Mouse (Mus musculus): ENCODE results near the gene Bag3. TPM values are rescaled to one million over a fixed set of nuclear protein-coding genes. Genes with fewer than 3 reads are reported as not detected.

Gene Bag3
- polyA plus RNA-seq, 1 experiment from 2014 or later, result 13.6 TPM

DNA sequence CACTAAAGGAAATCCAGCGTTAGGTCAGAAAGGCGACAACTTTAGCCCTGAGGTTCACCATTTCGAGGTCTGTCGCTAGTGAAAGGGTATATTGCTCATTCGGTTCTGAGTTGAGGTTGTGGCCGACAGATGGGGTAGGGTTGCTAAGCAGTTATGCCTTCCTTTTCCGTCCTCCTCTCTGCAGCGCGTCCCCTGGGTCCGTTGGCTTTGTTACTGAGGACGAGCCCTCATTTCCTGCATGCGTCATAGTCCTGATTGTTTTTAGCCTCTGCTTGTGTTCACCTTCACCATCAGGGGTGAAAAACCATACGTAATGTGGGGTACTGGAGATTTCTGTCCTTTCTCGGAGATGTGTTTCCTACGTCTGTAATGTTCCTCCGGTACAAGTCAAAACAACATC is 17.3 kb downstream of the Bag3 start:
- Histone ChIP-seq H3K4me3 (ENCODE audit: low read depth, low read length) (no peak overlapping the region), H3K27ac (ENCODE audit: low read depth) (peak overlapping the region; percentile 40; the same call in 1 of the 2 replicates), H3K27me3 (replicated peaks; ENCODE audit: control insufficient read depth, insufficient read depth, low read length) (no peaks in the 10 kb centered on the region), H3K9ac (ENCODE audit: low read length) (no peak overlapping the region), H3K36me3 (ENCODE audit: control insufficient read depth, insufficient read depth, low read length) (peaks cover 44% of the 10 kb centered on the region), H3K9me3 (ENCODE audit: control insufficient read depth, low read length) (no peaks in the 10 kb centered on the region), H3K4me1 (replicated peaks; ENCODE audit: control insufficient read depth, insufficient read depth, low read length) (peaks cover 4% of the 10 kb centered on the region), H3K4me2 (ENCODE audit: low read length) (no peak overlapping the region)
- 88% methylated on average over 16 of the region's 16 CpGs for WGBS
- ATAC-seq (replicated peaks; ENCODE audit: low FRiP score, low TSS enrichment, low read depth) (no peak), DNase-seq (ENCODE audit: low spot score) (no peak)

DNA sequence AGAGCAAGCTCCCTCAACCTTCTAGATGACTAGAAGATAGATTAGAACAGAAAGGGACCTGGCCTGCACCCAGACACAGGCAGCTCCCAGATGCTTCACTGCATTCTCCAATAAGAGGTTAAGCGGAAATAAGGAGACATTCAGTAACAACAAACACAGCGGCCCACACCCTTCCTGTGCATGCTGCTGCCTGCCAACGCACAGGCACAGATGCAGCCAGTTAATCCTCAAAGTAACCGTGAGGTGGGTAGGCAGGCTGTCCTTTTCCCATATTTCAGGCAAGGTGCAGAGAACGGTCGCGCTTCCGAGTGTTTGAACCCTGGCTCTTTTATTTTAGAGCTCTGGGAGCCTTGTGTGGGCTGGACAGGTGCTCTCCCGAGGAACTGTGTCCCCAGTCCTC is 17.8 kb downstream of the Bag3 start:
- H3K4me2 ChIP-seq (ENCODE audit: low read length), result no peak overlapping the region
- H3K9me3 ChIP-seq (ENCODE audit: control insufficient read depth, low read length), result no peaks in the 10 kb centered on the region
- H3K27me3 ChIP-seq (replicated peaks; ENCODE audit: control insufficient read depth, insufficient read depth, low read length), result no peaks in the 10 kb centered on the region
- WGBS, result 76% methylated on average over 9 of the region's 9 CpGs
- no peak overlapping the region for H3K4me3 ChIP-seq (ENCODE audit: low read depth, low read length)
- DNase-seq (ENCODE audit: low spot score) (no peak), ATAC-seq (replicated peaks; ENCODE audit: low FRiP score, low TSS enrichment, low read depth) (no peak)
- H3K36me3 ChIP-seq (ENCODE audit: control insufficient read depth, insufficient read depth, low read length), result peaks cover 48% of the 10 kb centered on the region
- no peak overlapping the region for H3K9ac ChIP-seq (ENCODE audit: low read length)
- peak overlapping the region; percentile 40; the same call in 1 of the 2 replicates for H3K27ac ChIP-seq (ENCODE audit: low read depth)
- peaks cover 3% of the 10 kb centered on the region for H3K4me1 ChIP-seq (replicated peaks; ENCODE audit: control insufficient read depth, insufficient read depth, low read length)

DNA sequence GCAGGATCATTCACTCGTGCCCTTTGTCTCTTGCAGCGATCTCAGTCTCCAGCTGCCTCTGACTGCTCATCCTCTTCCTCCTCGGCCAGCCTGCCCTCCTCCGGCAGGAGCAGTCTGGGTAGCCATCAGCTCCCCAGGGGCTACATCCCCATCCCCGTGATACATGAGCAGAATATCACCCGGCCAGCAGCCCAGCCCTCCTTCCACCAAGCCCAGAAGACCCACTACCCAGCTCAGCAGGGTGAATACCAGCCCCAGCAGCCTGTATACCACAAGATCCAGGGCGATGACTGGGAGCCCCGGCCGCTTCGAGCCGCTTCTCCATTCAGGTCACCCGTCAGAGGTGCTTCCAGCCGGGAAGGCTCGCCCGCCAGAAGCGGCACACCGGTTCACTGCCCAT is 18.4 kb downstream of the Bag3 start:
- no peak overlapping the region for H3K27ac ChIP-seq (ENCODE audit: low read depth)
- no peaks in the 10 kb centered on the region for H3K9me3 ChIP-seq (ENCODE audit: control insufficient read depth, low read length)
- H3K9ac ChIP-seq (ENCODE audit: low read length), result no peak overlapping the region
- WGBS, result 83% methylated on average over 17 of the region's 17 CpGs
- H3K27me3 ChIP-seq (replicated peaks; ENCODE audit: control insufficient read depth, insufficient read depth, low read length), result no peaks in the 10 kb centered on the region
- H3K4me3 ChIP-seq (ENCODE audit: low read depth, low read length), result no peak overlapping the region
- H3K4me1 ChIP-seq (replicated peaks; ENCODE audit: control insufficient read depth, insufficient read depth, low read length), result peaks cover 3% of the 10 kb centered on the region
- ATAC-seq (replicated peaks; ENCODE audit: low FRiP score, low TSS enrichment, low read depth) (no peak), DNase-seq (ENCODE audit: low spot score) (no peak)
- no peak overlapping the region for H3K4me2 ChIP-seq (ENCODE audit: low read length)
- peaks cover 54% of the 10 kb centered on the region for H3K36me3 ChIP-seq (ENCODE audit: control insufficient read depth, insufficient read depth, low read length)

DNA sequence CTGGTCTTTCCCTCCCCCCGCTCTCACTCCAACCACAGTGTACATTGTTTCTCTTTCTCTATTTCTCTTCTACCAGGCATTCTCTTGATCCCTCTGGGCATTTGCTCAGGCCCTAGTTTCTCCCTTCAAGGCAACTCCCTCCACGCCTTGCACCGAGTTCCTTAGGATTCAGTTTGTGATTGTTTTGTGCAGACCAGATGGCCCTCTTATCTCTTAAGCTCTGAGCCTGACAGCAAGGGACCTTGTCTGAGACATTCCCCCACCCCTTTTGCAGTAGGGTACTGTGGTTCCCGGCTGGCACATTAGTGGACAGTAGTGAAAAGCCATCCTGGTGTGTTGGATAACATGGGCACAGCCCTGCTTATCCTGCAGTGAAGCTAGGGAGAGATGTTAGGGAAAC is 19.1 kb downstream of the Bag3 start:
- DNase-seq (ENCODE audit: low spot score), result no peak
- no peak overlapping the region for H3K9ac ChIP-seq (ENCODE audit: low read length)
- H3K9me3 ChIP-seq (ENCODE audit: control insufficient read depth, low read length), result no peaks in the 10 kb centered on the region
- no peak for ATAC-seq (replicated peaks; ENCODE audit: low FRiP score, low TSS enrichment, low read depth)
- peaks cover 3% of the 10 kb centered on the region for H3K4me1 ChIP-seq (replicated peaks; ENCODE audit: control insufficient read depth, insufficient read depth, low read length)
- WGBS, result 55% methylated on average over 4 of the region's 4 CpGs
- peaks cover 59% of the 10 kb centered on the region for H3K36me3 ChIP-seq (ENCODE audit: control insufficient read depth, insufficient read depth, low read length)
- no peaks in the 10 kb centered on the region for H3K27me3 ChIP-seq (replicated peaks; ENCODE audit: control insufficient read depth, insufficient read depth, low read length)
- H3K4me2 ChIP-seq (ENCODE audit: low read length), result no peak overlapping the region
- H3K27ac ChIP-seq (ENCODE audit: low read depth), result no peak overlapping the region
- no peak overlapping the region for H3K4me3 ChIP-seq (ENCODE audit: low read depth, low read length)

GRCm38 (mm10) chr7:128543148-128543855 is 19.9 kb downstream of the Bag3 start:
- H3K36me3 ChIP-seq (ENCODE audit: control insufficient read depth, insufficient read depth, low read length), result peaks cover 67% of the 10 kb centered on the region
- WGBS, result 69% methylated on average over 14 of the region's 14 CpGs

GRCm38 (mm10) chr7:128543961-128544360 is 20.5 kb downstream of the Bag3 start:
- WGBS, result 86% methylated on average over 3 of the region's 3 CpGs
- Histone ChIP-seq H3K27ac (ENCODE audit: low read depth) (no peak overlapping the region), H3K27me3 (replicated peaks; ENCODE audit: control insufficient read depth, insufficient read depth, low read length) (no peaks in the 10 kb centered on the region), H3K4me3 (ENCODE audit: low read depth, low read length) (no peak overlapping the region), H3K4me1 (replicated peaks; ENCODE audit: control insufficient read depth, insufficient read depth, low read length) (peaks cover 4% of the 10 kb centered on the region), H3K9ac (ENCODE audit: low read length) (no peak overlapping the region), H3K36me3 (ENCODE audit: control insufficient read depth, insufficient read depth, low read length) (peaks cover 72% of the 10 kb centered on the region), H3K4me2 (ENCODE audit: low read length) (no peak overlapping the region), H3K9me3 (ENCODE audit: control insufficient read depth, low read length) (no peaks in the 10 kb centered on the region)
- ATAC-seq (replicated peaks; ENCODE audit: low FRiP score, low TSS enrichment, low read depth) (no peak), DNase-seq (ENCODE audit: low spot score) (no peak)

More at GRCm38 (mm10) chr7:128543148-128543855, 19.9 kb downstream of the Bag3 start:
- no peak overlapping the region for H3K27ac ChIP-seq (ENCODE audit: low read depth)
- H3K9ac ChIP-seq (ENCODE audit: low read length), result no peak overlapping the region
- H3K4me1 ChIP-seq (replicated peaks; ENCODE audit: control insufficient read depth, insufficient read depth, low read length), result peaks cover 3% of the 10 kb centered on the region
- no peak overlapping the region for H3K4me2 ChIP-seq (ENCODE audit: low read length)
- no peak for ATAC-seq (replicated peaks; ENCODE audit: low FRiP score, low TSS enrichment, low read depth)
- H3K27me3 ChIP-seq (replicated peaks; ENCODE audit: control insufficient read depth, insufficient read depth, low read length), result no peaks in the 10 kb centered on the region
- no peaks in the 10 kb centered on the region for H3K9me3 ChIP-seq (ENCODE audit: control insufficient read depth, low read length)
- DNase-seq (ENCODE audit: low spot score), result no peak
- H3K4me3 ChIP-seq (ENCODE audit: low read depth, low read length), result no peak overlapping the region

- 92% methylated on average over 7 of the region's 7 CpGs for WGBS
- no peak overlapping the region for H3K9ac ChIP-seq (ENCODE audit: low read length)
- no peak overlapping the region for H3K4me3 ChIP-seq (ENCODE audit: low read depth, low read length)
- no peaks in the 10 kb centered on the region for H3K27me3 ChIP-seq (replicated peaks; ENCODE audit: control insufficient read depth, insufficient read depth, low read length)
- no peak for ATAC-seq (replicated peaks; ENCODE audit: low FRiP score, low TSS enrichment, low read depth)
- no peak overlapping the region for H3K4me2 ChIP-seq (ENCODE audit: low read length)
- DNase-seq (ENCODE audit: low spot score), result no peak
- no peak overlapping the region for H3K27ac ChIP-seq (ENCODE audit: low read depth)
- H3K9me3 ChIP-seq (ENCODE audit: control insufficient read depth, low read length), result no peaks in the 10 kb centered on the region
- peaks cover 72% of the 10 kb centered on the region for H3K36me3 ChIP-seq (ENCODE audit: control insufficient read depth, insufficient read depth, low read length)
- H3K4me1 ChIP-seq (replicated peaks; ENCODE audit: control insufficient read depth, insufficient read depth, low read length), result peaks cover 11% of the 10 kb centered on the region
These were observed 21.3 kb downstream of the Bag3 start for GRCm38 (mm10) chr7:128544566-128545262.

- no peak overlapping the region for H3K4me2 ChIP-seq (ENCODE audit: low read length)
- H3K36me3 ChIP-seq (ENCODE audit: control insufficient read depth, insufficient read depth, low read length), result peaks cover 65% of the 10 kb centered on the region
- DNase-seq (ENCODE audit: low spot score), result no peak
- no peaks in the 10 kb centered on the region for H3K27me3 ChIP-seq (replicated peaks; ENCODE audit: control insufficient read depth, insufficient read depth, low read length)
- no peak for ATAC-seq (replicated peaks; ENCODE audit: low FRiP score, low TSS enrichment, low read depth)
- WGBS, result 96% methylated on average over 8 of the region's 8 CpGs
- no peaks in the 10 kb centered on the region for H3K9me3 ChIP-seq (ENCODE audit: control insufficient read depth, low read length)
- peaks cover 19% of the 10 kb centered on the region for H3K4me1 ChIP-seq (replicated peaks; ENCODE audit: control insufficient read depth, insufficient read depth, low read length)
- no peak overlapping the region for H3K27ac ChIP-seq (ENCODE audit: low read depth)
- H3K4me3 ChIP-seq (ENCODE audit: low read depth, low read length), result no peak overlapping the region
- H3K9ac ChIP-seq (ENCODE audit: low read length), result no peak overlapping the region
These were observed 22.6 kb downstream of the Bag3 start for GRCm38 (mm10) chr7:128546031-128546430.
